Mouse (Mus musculus) lung, postnatal 0 days (tissue): Measurements from ENCODE around the gene Cldn11.

Experiments used
- CTCF ChIP-seq: IDR thresholded peaks from 2 replicates; pipeline ENCODE4 v1.5.1; 2016; ENCODE audit warnings: antibody characterized with exemption, mild to moderate bottlenecking
- EP300 ChIP-seq: IDR thresholded peaks from 2 replicates; pipeline ENCODE4 v1.6.1; 2016; ENCODE audit warnings: antibody characterized with exemption, mild to moderate bottlenecking, control low read depth

DNA sequence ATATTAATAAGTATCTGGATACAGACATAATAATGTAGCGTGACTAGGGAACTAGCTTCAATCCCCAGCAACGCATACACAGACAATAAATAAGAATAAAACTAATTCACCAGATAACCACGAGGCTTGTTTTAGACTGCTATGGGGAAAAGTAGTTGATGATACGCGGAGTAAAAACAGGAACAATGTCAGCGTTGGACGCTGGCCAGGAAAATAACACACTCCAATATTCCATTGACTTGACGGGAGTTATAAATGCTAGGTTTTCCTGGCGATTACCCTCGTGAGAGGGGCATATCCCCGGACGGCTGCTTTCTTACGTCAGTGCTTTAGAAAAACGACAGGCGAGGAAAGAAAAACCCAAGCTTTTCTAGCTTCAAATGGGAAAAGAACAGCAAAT is 8.1 kb downstream of the Cldn11 start:
- TF ChIP-seq CTCF (no peak), EP300 (no peak)
